Mouse (Mus musculus): Measurements from ENCODE around the gene Bcl3. TPM values are rescaled to one million over a fixed set of nuclear protein-coding genes. Genes with fewer than 3 reads are reported as not detected.

The Bcl3 gene
- polyA plus RNA-seq, 1 experiment from 2014 or later = 1.5 TPM

DNA sequence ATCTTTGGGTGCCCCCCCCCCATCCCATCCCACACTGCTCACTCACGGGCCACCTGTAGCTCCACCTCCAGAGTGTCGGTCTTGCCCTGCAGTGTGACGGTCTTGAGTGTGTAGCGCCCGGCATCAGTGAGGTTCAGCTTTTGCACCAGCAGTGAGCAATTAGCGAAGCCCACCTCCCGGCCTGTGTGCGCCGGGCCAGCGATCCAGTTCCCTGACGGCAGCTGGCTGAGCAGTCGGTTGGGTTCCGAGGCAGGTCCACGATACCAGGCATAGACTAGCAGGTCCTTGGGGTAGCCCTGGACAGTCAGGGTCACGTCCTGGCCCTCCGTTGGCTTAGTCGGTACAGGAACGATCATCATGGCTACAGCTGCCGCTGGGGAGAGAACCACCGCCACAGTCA lies 31.0 kb upstream of the Bcl3 start:
- Histone ChIP-seq H3K4me3 (no peak overlapping the region), H3K9me3 (no peaks in the 10 kb centered on the region), H3K36me3 (no peaks in the 10 kb centered on the region), H3K4me2 (no peak overlapping the region), H3K9ac (no peak overlapping the region), H3K27ac (replicated peaks) (no peak overlapping the region), H3K4me1 (0 out of 2 replicates have a peak, but pooled peaks cover 5% of the 10 kb centered on the region), H3K27me3 (replicated peaks) (peaks cover 76% of the 10 kb centered on the region)
- no peak for ATAC-seq (ENCODE audit: extremely low read depth, insufficient number of reproducible peaks, low FRiP score, low TSS enrichment)
- 78% methylated on average over 20 of the region's 20 CpGs for WGBS

- H3K27me3 ChIP-seq (replicated peaks) = peaks cover 66% of the 10 kb centered on the region
- peaks cover 16% of the 10 kb centered on the region for H3K4me1 ChIP-seq
- no peak for ATAC-seq (ENCODE audit: extremely low read depth, insufficient number of reproducible peaks, low FRiP score, low TSS enrichment)
- peak within 1 kb of the TSS; percentile 46 for H3K4me2 ChIP-seq
- H3K9me3 ChIP-seq = no peaks in the 10 kb centered on the region
- H3K4me3 ChIP-seq = peak within 1 kb of the TSS; percentile 31
- H3K36me3 ChIP-seq = no peaks in the 10 kb centered on the region
- H3K9ac ChIP-seq = peak within 1 kb of the TSS; percentile 55
- WGBS = 5% methylated on average over 33 of the region's 33 CpGs
- no peak within 1 kb of the TSS for H3K27ac ChIP-seq (replicated peaks)
Measured at GRCm38 (mm10) chr7:19851858-19852570, 29.4 kb upstream of the Bcl3 start, which contains the start of gene Gm19345. Gm19345 (plus strand) TSS chr7:19852003.

- ATAC-seq (ENCODE audit: extremely low read depth, insufficient number of reproducible peaks, low FRiP score, low TSS enrichment) = no peak
Measured at GRCm38 (mm10) chr7:19844521-19845171, 22.1 kb upstream of the Bcl3 start.

DNA sequence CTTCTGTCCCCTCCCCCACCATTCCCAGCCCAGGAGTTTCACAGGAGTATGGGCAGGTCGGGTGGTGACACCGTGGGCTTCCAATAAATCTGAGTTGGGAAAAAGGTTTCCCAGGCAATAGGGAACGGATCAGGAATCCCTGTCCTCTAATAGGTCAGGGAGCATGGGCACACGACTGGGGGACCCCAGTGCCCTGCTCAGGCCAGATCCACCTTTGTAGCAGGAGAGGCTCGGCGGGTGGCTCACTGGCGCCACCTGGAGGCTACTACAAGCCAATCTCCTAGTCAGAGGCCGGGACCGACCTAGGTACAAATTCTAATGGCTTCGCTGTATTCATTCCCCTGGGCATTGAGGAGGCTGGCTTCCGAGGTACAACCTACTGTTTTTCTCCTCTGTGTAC lies 21.0 kb upstream of the Bcl3 start:
- Histone ChIP-seq H3K4me3 (no peak overlapping the region), H3K27me3 (replicated peaks) (peaks cover 51% of the 10 kb centered on the region), H3K27ac (replicated peaks) (no peak overlapping the region), H3K4me1 (peaks cover 17% of the 10 kb centered on the region), H3K4me2 (no peak overlapping the region), H3K9ac (no peak overlapping the region), H3K9me3 (no peaks in the 10 kb centered on the region), H3K36me3 (no peaks in the 10 kb centered on the region)
- ATAC-seq (ENCODE audit: extremely low read depth, insufficient number of reproducible peaks, low FRiP score, low TSS enrichment) = no peak
- 2% methylated on average over 11 of the region's 11 CpGs for WGBS

More at GRCm38 (mm10) chr7:19844521-19845171, 22.1 kb upstream of the Bcl3 start:
- Histone ChIP-seq H3K4me2 (no peak overlapping the region), H3K27ac (replicated peaks) (no peak overlapping the region), H3K4me1 (peaks cover 17% of the 10 kb centered on the region), H3K36me3 (no peaks in the 10 kb centered on the region), H3K4me3 (no peak overlapping the region), H3K9me3 (no peaks in the 10 kb centered on the region), H3K27me3 (replicated peaks) (peaks cover 54% of the 10 kb centered on the region), H3K9ac (no peak overlapping the region)
- 58% methylated on average over 15 of the region's 15 CpGs for WGBS

DNA sequence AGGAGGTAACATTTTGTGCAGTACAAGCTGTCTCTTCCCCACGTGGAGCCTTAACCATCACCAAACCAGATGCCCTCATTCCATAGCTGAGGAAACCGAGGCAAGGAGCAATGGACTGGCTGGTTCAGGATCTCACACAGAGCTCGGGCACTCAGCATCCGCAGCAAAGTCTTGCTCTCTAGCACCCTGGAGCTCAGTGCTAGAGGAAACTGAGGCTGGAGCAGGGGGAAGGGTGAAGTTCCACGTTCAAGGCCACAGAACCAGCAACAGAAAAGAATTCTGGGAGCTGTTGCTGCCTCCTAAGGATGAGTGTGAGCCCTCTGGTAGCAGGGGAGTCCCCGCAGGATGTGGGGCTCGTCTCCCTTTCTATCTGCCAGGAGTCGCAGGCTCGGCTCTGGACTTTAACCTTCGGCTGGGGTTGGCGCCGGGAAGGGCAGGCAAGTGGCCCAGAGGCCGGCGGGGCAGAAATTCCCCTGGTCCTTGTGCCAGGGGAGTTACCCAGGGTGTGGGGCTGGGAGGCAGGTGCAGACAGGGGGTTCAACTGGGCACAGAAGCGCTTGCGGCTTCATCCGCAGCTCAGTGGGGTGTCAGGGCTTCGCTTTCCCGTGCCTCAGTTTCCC lies 20.4 kb upstream of the Bcl3 start:
- WGBS = 20% methylated on average over 19 of the region's 19 CpGs
- Histone ChIP-seq H3K4me1 (peaks cover 16% of the 10 kb centered on the region), H3K4me3 (no peak overlapping the region), H3K27me3 (replicated peaks) (peaks cover 50% of the 10 kb centered on the region), H3K9ac (no peak overlapping the region), H3K9me3 (no peaks in the 10 kb centered on the region), H3K36me3 (no peaks in the 10 kb centered on the region), H3K4me2 (no peak overlapping the region), H3K27ac (replicated peaks) (no peak overlapping the region)
- ATAC-seq (ENCODE audit: extremely low read depth, insufficient number of reproducible peaks, low FRiP score, low TSS enrichment) = no peak

DNA sequence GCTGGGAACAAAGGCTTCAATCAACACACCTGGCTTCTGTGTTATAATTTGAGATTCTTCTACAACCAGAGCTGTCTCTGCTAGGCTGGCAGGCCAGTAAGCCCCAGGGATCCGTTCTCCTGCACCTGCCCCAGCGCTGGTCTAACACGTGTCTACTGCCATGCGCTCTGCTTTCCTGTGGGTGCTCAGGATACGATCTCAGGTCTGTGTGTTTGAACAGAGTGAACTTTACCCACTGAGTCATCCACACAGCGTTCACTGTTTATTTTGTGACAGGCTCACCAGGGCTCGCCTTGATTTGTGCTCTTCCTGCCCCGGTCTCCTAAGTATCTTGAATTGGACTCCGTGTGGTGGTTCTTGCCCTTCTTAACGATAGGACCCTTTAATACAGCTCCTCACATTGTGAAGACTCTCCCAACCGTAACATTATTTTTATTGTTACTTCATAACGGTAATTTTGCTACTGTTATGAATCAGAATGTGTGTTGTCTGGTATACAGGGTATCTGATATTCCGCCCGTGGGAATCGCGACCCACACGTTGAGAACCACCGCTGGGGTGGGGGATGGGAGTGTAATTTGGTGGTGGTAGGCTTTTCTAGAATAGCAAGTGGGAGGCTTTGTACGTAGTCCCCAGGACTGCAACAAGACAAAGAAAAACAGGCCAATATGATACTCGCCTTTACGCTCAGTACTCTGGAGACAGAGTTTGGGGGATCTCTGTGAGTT lies 19.3 kb upstream of the Bcl3 start:
- H3K4me3 ChIP-seq = no peak overlapping the region
- WGBS = 77% methylated on average over 21 of the region's 21 CpGs
- no peak overlapping the region for H3K9ac ChIP-seq
- 0 out of 2 replicates have a peak, but pooled peaks cover 5% of the 10 kb centered on the region for H3K4me1 ChIP-seq
- H3K27ac ChIP-seq (replicated peaks) = no peak overlapping the region
- H3K27me3 ChIP-seq (replicated peaks) = peaks cover 47% of the 10 kb centered on the region
- no peak overlapping the region for H3K4me2 ChIP-seq
- no peak for ATAC-seq (ENCODE audit: extremely low read depth, insufficient number of reproducible peaks, low FRiP score, low TSS enrichment)
- H3K36me3 ChIP-seq = no peaks in the 10 kb centered on the region
- H3K9me3 ChIP-seq = no peaks in the 10 kb centered on the region

- Histone ChIP-seq H3K4me3 (no peak overlapping the region), H3K27ac (replicated peaks) (no peak overlapping the region), H3K36me3 (no peaks in the 10 kb centered on the region), H3K27me3 (replicated peaks) (peaks cover 44% of the 10 kb centered on the region), H3K9me3 (no peaks in the 10 kb centered on the region), H3K4me2 (no peak overlapping the region), H3K4me1 (0 out of 2 replicates have a peak, but pooled peaks cover 5% of the 10 kb centered on the region), H3K9ac (no peak overlapping the region)
- 72% methylated on average over 3 of the region's 3 CpGs for WGBS
- no peak for ATAC-seq (ENCODE audit: extremely low read depth, insufficient number of reproducible peaks, low FRiP score, low TSS enrichment)
Measured at GRCm38 (mm10) chr7:19840936-19841335, 18.4 kb upstream of the Bcl3 start.

GRCm38 (mm10) chr7:19840371-19840770 lies 17.8 kb upstream of the Bcl3 start:
- H3K9me3 ChIP-seq = no peaks in the 10 kb centered on the region
- H3K4me2 ChIP-seq = no peak overlapping the region
- peaks cover 38% of the 10 kb centered on the region for H3K27me3 ChIP-seq (replicated peaks)
- 69% methylated on average over 4 of the region's 4 CpGs for WGBS
- no peak overlapping the region for H3K9ac ChIP-seq
- no peaks in the 10 kb centered on the region for H3K36me3 ChIP-seq
- H3K27ac ChIP-seq (replicated peaks) = no peak overlapping the region
- no peak for ATAC-seq (ENCODE audit: extremely low read depth, insufficient number of reproducible peaks, low FRiP score, low TSS enrichment)
- no peak overlapping the region for H3K4me3 ChIP-seq
- H3K4me1 ChIP-seq = 0 out of 2 replicates have a peak, but pooled peaks cover 5% of the 10 kb centered on the region

DNA sequence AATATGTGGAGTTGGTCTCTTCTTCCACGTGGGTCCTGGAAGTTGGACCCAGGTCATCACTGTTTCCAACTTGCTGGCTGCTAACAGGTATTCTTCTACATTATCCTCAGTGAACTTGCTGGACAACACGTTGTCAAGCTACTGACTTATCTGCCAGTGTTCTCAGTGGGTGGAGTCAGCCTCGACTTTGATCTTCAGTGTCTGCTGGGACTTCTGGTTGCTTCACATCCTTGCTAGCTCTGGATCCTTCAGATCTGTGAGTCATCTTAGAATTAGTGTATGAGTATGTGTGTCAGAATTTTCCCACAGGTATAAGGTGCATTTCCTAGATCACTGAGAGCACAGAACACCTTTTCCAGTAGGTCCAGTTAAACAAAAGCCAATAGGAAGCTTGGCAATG lies 14.3 kb upstream of the Bcl3 start:
- 47% methylated on average over 3 of the region's 3 CpGs for WGBS
- no peak overlapping the region for H3K9ac ChIP-seq
- H3K4me1 ChIP-seq = no peaks in the 10 kb centered on the region
- H3K4me2 ChIP-seq = no peak overlapping the region
- ATAC-seq (ENCODE audit: extremely low read depth, insufficient number of reproducible peaks, low FRiP score, low TSS enrichment) = no peak
- H3K4me3 ChIP-seq = no peak overlapping the region
- no peaks in the 10 kb centered on the region for H3K9me3 ChIP-seq
- no peaks in the 10 kb centered on the region for H3K36me3 ChIP-seq
- no peak overlapping the region for H3K27ac ChIP-seq (replicated peaks)
- peaks cover 12% of the 10 kb centered on the region for H3K27me3 ChIP-seq (replicated peaks)

- H3K4me2 ChIP-seq = no peak overlapping the region
- H3K4me3 ChIP-seq = no peak overlapping the region
- peaks cover 13% of the 10 kb centered on the region for H3K4me1 ChIP-seq
- ATAC-seq (ENCODE audit: extremely low read depth, insufficient number of reproducible peaks, low FRiP score, low TSS enrichment) = no peak
- 56% methylated on average over 3 of the region's 3 CpGs for WGBS
- no peaks in the 10 kb centered on the region for H3K36me3 ChIP-seq
- 0 out of 2 replicates have a peak, but pooled peaks cover 2% of the 10 kb centered on the region for H3K9me3 ChIP-seq
- H3K27me3 ChIP-seq (replicated peaks) = peaks cover 9% of the 10 kb centered on the region; the same call in 1 of the 2 replicates
- no peak overlapping the region for H3K9ac ChIP-seq
- no peak overlapping the region for H3K27ac ChIP-seq (replicated peaks)
Measured at GRCm38 (mm10) chr7:19834055-19834454, 11.5 kb upstream of the Bcl3 start.

DNA sequence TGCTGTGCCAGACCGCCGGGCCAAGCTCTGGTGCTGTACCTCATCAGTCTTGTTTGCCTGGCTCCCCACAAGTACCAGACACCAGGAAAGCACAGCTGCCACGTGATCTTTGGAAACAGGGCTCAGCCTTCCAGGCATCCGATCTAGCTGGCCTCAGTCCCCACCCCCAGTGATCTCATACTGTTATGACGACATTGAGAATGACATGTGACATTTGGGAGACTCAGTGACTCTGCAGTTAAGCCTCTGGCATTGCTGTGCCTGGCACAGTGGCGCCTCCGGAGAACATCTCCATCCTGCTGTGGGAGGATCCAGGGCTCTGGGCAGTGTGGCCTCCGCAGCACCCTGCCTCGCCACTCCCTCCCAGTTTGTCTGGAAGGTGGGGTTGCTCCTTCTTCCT lies 9.3 kb upstream of the Bcl3 start:
- no peak overlapping the region for H3K4me2 ChIP-seq
- WGBS = 46% methylated on average over 9 of the region's 9 CpGs
- peaks cover 13% of the 10 kb centered on the region for H3K4me1 ChIP-seq
- no peak for ATAC-seq (ENCODE audit: extremely low read depth, insufficient number of reproducible peaks, low FRiP score, low TSS enrichment)
- H3K9ac ChIP-seq = no peak overlapping the region
- peaks cover 17% of the 10 kb centered on the region; the same call in 1 of the 2 replicates for H3K27me3 ChIP-seq (replicated peaks)
- 0 out of 2 replicates have a peak, but pooled peaks cover 2% of the 10 kb centered on the region for H3K9me3 ChIP-seq
- no peaks in the 10 kb centered on the region for H3K36me3 ChIP-seq
- H3K27ac ChIP-seq (replicated peaks) = no peak overlapping the region
- H3K4me3 ChIP-seq = no peak overlapping the region
